Mouse (Mus musculus) lung, postnatal 10 days (tissue): ENCODE results near the gene Pkdrej.
"Not testable (repeated sequence)": the region's sequence is repeated elsewhere in the genome, so short reads cannot be mapped to it uniquely, and the experiment has no call there.

Experiments used
- DNase-seq: peaks from one replicate; pipeline ENCODE4 v3.0.0; 2021

Gene Pkdrej

GRCm38 (mm10) chr15:85821203-85822010 is at the start of gene Pkdrej:
TSS of gene Pkdrej (minus strand) at chr15:85821734.
- DNase-seq: peak; percentile 52

- DNase-seq: peak; percentile 86
Measured at GRCm38 (mm10) chr15:85867696-85868095, 46.2 kb upstream of the Pkdrej start.

GRCm38 (mm10) chr15:85865913-85866312 is 44.4 kb upstream of the Pkdrej start:
- not testable (repeated sequence) for DNase-seq

- DNase-seq: peak; percentile 98
Measured at GRCm38 (mm10) chr15:85859490-85860031, 38.0 kb upstream of the Pkdrej start, which contains the start of gene Gtse1. TSS of gene Gtse1 (plus strand) at chr15:85859745.

- DNase-seq: no peak
Measured at GRCm38 (mm10) chr15:85858980-85859489, 37.5 kb upstream of the Pkdrej start.

GRCm38 (mm10) chr15:85851656-85852392 is 30.3 kb upstream of the Pkdrej start:
- DNase-seq: no peak

- DNase-seq: no peak
Measured at GRCm38 (mm10) chr15:85845071-85845470, 23.5 kb upstream of the Pkdrej start.

- DNase-seq: no peak
Measured at GRCm38 (mm10) chr15:85841796-85842360, 20.3 kb upstream of the Pkdrej start.

- peak; percentile 54 for DNase-seq
Measured at GRCm38 (mm10) chr15:85840983-85841382, 19.4 kb upstream of the Pkdrej start.

- DNase-seq: no peak
Measured at GRCm38 (mm10) chr15:85836887-85837286, 15.4 kb upstream of the Pkdrej start.

GRCm38 (mm10) chr15:85835335-85835734 is 13.8 kb upstream of the Pkdrej start:
- DNase-seq: no peak

GRCm38 (mm10) chr15:85832599-85832998 is 11.1 kb upstream of the Pkdrej start:
- DNase-seq: no peak

GRCm38 (mm10) chr15:85831954-85832590 is 10.5 kb upstream of the Pkdrej start, which contains the start of gene Ttc38:
TSS of gene Ttc38 (plus strand) at chr15:85832306.
- DNase-seq: peak; percentile 88

GRCm38 (mm10) chr15:85829470-85829869 is 7.9 kb upstream of the Pkdrej start:
- DNase-seq: no peak

GRCm38 (mm10) chr15:85828071-85828470 is 6.5 kb upstream of the Pkdrej start:
- DNase-seq: no peak

GRCm38 (mm10) chr15:85826676-85827075 is 5.1 kb upstream of the Pkdrej start:
- DNase-seq: no peak

- peak; percentile 18 for DNase-seq
Measured at GRCm38 (mm10) chr15:85822011-85822359, 451 bp upstream of the Pkdrej start.

- DNase-seq: no peak
Measured at GRCm38 (mm10) chr15:85813428-85813827, 8.1 kb downstream of the Pkdrej start.

- DNase-seq: peak; percentile 99
Measured at GRCm38 (mm10) chr15:85811535-85812277, 9.8 kb downstream of the Pkdrej start, which contains the start of gene Cdpf1. TSS of gene Cdpf1 (minus strand) at chr15:85811697.

GRCm38 (mm10) chr15:85810806-85811521 is 10.6 kb downstream of the Pkdrej start:
- peak; percentile 74 for DNase-seq

GRCm38 (mm10) chr15:85810462-85810805 is 11.1 kb downstream of the Pkdrej start:
- no peak for DNase-seq
